Mouse (Mus musculus): ENCODE data around the gene Atp5l. TPM values are rescaled to one million over a fixed set of nuclear protein-coding genes. Genes with fewer than 3 reads are reported as not detected.
A peak's percentile ranks its signal among the peaks of the same experiment; 100 is the strongest.
"Not testable (repeated sequence)": the region's sequence is repeated elsewhere in the genome, so short reads cannot be mapped to it uniquely, and the experiment has no call there.

The Atp5l gene
- 795 and 863 TPM in 2 replicates for polyA plus RNA-seq (2015; fragmentation: Nextera tagmentation; extraction: Ambion mirVana)

DNA sequence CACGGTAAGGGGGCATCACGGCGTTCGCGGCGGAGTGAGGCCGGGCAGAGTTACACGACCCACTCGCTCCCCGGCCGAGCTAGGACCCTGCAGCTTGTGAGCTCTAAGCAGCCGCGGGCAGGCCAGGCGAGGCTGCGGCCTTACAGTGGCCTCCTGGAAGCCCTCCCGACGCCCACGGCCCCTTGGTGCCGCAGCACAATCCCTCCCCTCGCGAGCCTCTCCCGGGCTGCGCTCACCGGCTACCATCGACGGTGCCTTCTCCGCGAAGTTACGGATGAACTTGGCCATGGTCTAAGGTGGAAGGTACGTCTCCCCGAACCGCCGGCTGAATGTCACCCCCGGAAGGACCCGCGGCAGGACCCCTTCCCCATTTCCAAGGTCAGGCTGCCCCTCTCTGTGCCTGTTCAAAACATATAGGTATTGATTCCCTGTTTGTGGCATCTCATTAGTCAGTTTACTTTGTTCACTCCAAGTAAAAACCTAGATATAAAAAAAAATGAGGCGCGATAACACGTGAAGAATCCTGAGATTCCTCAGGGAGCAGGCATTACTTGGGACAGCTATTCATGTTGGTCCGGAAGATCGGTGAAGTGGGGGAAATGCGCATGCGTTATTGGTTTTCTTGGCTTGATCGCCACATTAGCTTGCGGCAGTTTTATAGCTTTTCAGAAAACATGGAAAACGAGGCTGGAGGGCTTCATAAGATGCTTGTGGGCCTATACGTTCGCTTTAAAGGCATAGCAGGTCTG lies at the start of gene Atp5l:
TSS of gene Atp5l (minus strand) at position 369 of the 749 bp plus-strand sequence.
- Histone ChIP-seq H3K4me1 (replicated peaks) (peaks cover 12% of the 10 kb centered on the region), H3K27me3 (no peaks in the 10 kb centered on the region), H3K27ac (peak within 1 kb of the TSS; percentile 94), H3K36me3 (0 out of 2 replicates have a peak, but pooled peaks cover 4% of the 10 kb centered on the region), H3K9ac (peak within 1 kb of the TSS; percentile 96), H3K4me3 (peak within 1 kb of the TSS; percentile 99), H3K4me2 (peak within 1 kb of the TSS; percentile 95), H3K9me3 (no peaks in the 10 kb centered on the region)
- WGBS = under 1% methylated on average over 47 of the region's 48 CpGs
- ATAC-seq (ENCODE audit: low FRiP score) = peak; percentile 90

DNA sequence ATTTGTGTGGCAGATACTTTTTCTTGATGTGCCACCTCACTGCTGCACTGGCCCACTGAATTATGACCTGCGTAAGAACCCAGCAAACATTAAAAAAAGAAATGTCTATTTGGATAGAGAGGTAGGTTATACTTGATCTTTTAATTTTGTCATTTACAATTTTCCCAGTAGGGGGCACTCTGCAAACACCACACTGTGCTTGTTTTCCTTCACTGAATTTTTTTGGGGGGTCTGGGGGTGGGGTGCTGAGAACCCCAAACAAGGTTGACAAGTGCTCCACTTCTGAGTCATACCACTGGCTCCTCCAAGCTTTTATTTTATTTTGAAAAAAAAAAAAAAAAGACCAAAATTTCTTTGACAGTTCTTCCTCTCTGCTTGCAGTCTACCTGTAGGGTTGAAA lies 48.9 kb upstream of the Atp5l start:
- ATAC-seq (ENCODE audit: low FRiP score) = no peak
- WGBS = 79% methylated on average over 1 of the region's 1 CpGs
- H3K4me2 ChIP-seq = no peak overlapping the region
- H3K36me3 ChIP-seq = no peaks in the 10 kb centered on the region
- H3K4me1 ChIP-seq (replicated peaks) = peaks cover 10% of the 10 kb centered on the region
- H3K9ac ChIP-seq = no peak overlapping the region
- no peaks in the 10 kb centered on the region for H3K9me3 ChIP-seq
- peaks cover 28% of the 10 kb centered on the region for H3K27me3 ChIP-seq
- no peak overlapping the region for H3K4me3 ChIP-seq
- no peak overlapping the region for H3K27ac ChIP-seq

DNA sequence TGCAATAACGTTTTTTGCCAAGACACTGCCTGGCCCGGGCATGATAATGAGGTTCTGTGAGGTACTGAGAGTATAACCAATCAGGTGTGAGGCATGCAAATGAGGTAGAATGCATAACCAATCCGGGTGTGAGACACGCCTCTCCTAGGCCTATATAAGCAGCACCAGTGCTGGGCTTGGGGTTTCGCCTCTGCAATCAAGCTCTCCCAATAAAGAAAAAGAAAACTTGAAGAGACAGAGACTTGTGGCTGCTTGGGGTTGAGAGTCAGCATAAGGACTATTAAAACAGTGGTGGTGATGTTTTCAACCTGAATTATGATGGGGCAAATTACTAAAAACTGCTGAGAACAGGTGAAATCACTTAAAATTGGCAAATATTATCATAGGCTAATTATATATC lies 47.2 kb upstream of the Atp5l start:
- Histone ChIP-seq H3K27me3 (peaks cover 11% of the 10 kb centered on the region), H3K4me1 (replicated peaks) (peaks cover 15% of the 10 kb centered on the region)
- H3K27ac ChIP-seq; H3K9me3 ChIP-seq; ATAC-seq (ENCODE audit: low FRiP score); H3K36me3 ChIP-seq; H3K9ac ChIP-seq; H3K4me3 ChIP-seq; H3K4me2 ChIP-seq: not testable (repeated sequence)
- 89% methylated on average over 5 of the region's 5 CpGs for WGBS

DNA sequence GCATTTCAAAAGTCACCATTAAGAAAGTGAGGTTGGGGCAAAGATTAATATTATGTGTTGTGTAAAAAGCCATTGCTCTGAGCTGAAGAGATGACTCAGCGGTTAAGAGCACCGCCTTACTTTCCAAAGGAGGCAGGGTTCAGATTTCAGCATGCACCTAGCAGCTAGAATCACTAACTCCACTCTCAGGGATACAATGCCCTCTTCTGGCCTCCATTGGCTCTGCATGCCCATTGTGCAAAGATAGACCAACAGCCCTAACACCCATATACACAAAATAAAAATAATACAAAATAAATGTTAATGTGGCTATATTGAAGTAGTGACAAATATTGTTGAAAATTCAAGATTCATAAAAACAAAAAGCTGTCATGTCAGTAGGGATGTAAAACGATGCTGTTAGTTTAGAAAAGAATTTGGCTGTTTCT lies 46.3 kb upstream of the Atp5l start:
- Histone ChIP-seq H3K36me3 (peaks cover 10% of the 10 kb centered on the region), H3K4me3 (no peak overlapping the region), H3K9me3 (no peaks in the 10 kb centered on the region), H3K4me2 (no peak overlapping the region), H3K27me3 (peaks cover 9% of the 10 kb centered on the region; the same call in 1 of the 2 replicates), H3K9ac (no peak overlapping the region), H3K4me1 (replicated peaks) (peaks cover 15% of the 10 kb centered on the region), H3K27ac (no peak overlapping the region)
- WGBS = 28% methylated on average over 3 of the region's 3 CpGs
- no peak for ATAC-seq (ENCODE audit: low FRiP score)

DNA sequence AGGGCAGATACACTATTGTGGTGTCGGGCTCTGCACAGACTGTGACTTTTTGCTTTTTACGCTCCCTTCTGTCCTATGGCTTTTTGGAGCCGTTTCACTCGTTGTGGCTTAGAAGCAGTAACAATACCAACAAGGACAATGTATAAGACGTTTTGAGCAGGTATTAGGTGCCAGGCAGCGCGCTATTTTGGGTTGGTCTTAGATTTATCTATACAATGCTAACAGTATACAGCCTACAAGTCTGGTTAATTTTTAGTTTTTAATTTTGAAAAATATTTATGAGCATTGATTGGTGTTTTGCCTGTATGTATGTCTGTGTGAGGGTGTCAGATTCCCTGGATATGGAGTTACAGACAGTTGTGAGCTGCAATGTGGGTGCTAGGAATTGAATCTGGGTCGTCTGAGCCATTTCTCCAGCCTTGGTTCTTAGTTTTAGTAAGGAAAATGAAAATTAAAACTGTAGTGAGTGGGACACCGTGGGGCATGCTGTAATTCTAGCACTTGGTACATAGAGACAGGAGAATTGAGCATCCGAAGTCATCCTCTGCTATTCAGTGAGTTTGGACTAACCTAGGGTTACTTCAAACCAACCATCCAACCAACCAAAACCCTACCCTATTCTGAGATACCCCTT lies 45.4 kb upstream of the Atp5l start:
- Histone ChIP-seq H3K4me2 (peak overlapping the region; percentile 70), H3K9ac (peak overlapping the region; percentile 66; the same call in 1 of the 2 replicates), H3K27ac (peak overlapping the region; percentile 71; the same call in 1 of the 2 replicates), H3K27me3 (peaks cover 6% of the 10 kb centered on the region; the same call in 1 of the 2 replicates), H3K9me3 (no peaks in the 10 kb centered on the region), H3K4me3 (peak overlapping the region; percentile 91), H3K36me3 (peaks cover 18% of the 10 kb centered on the region), H3K4me1 (replicated peaks) (peaks cover 15% of the 10 kb centered on the region)
- WGBS = 13% methylated on average over 10 of the region's 10 CpGs
- ATAC-seq (ENCODE audit: low FRiP score) = peak; percentile 67

DNA sequence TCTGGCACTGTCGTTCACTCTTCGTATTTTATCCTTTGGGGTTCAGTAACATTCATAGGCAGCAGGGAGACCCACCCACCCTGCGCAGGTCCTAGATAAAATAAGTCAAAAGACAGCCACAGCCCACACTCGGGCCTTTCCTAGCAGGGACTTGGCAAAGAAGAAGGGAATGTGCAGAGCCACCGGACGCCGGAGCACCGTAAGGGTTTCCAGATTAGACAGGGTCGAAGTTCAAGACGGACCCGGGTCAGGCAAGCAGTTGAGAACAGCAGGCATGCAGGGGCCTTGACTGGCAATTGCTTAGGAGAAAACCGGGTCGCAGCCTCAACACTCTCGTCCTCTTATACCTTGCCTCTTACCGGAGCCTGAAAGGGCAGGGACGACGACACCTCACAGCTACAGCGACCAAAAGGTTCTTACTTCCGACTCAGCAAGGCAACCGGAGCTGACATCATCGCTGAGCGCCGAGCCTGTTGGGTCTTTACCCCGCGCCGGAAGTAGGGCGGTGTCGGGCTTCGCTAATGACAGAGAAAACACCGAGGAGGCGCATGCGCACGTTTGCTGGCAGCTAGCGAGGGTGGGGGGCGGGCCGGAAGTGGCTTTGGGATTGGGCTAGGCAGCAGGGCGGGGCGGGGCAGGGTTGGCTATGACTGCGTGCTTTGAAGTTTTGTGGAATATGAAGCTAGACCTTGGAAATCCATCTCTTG lies 44.7 kb upstream of the Atp5l start, which contains the start of gene Ube4a:
TSS of gene Ube4a (minus strand) at position 475 of the 707 bp plus-strand sequence.
- H3K4me3 ChIP-seq = peak within 1 kb of the TSS; percentile 91
- no peaks in the 10 kb centered on the region for H3K9me3 ChIP-seq
- ATAC-seq (ENCODE audit: low FRiP score) = peak; percentile 94
- H3K27ac ChIP-seq = peak within 1 kb of the TSS; percentile 71
- H3K27me3 ChIP-seq = 0 out of 2 replicates have a peak, but pooled peaks cover 2% of the 10 kb centered on the region
- H3K4me1 ChIP-seq (replicated peaks) = peaks cover 15% of the 10 kb centered on the region
- H3K4me2 ChIP-seq = peak within 1 kb of the TSS; percentile 89
- H3K9ac ChIP-seq = peak within 1 kb of the TSS; percentile 87
- peaks cover 24% of the 10 kb centered on the region for H3K36me3 ChIP-seq
- under 1% methylated on average over 39 of the region's 39 CpGs for WGBS

DNA sequence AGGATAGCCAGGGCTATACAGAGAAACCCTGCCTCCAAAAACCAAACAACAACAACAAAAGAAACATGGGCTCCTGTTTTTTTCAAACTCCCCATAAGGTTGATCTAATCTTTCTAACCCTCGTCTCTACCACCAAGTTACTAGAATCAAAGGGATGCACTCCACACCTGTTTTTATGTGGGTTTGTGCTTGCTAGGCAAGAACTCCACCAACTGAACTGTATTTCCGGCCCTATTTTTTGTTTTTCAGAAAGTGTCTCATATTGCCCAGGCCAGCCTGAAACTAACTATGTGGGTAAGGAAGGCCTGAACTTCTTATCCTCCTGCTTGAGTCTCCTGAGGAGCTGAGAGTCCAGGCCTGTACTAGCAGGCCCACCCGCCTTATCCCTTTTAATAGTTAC lies 33.9 kb upstream of the Atp5l start:
- Histone ChIP-seq H3K4me3 (no peak overlapping the region), H3K36me3 (peaks cover 95% of the 10 kb centered on the region), H3K4me1 (replicated peaks) (no peaks in the 10 kb centered on the region), H3K4me2 (no peak overlapping the region), H3K9me3 (no peaks in the 10 kb centered on the region), H3K27ac (no peak overlapping the region), H3K9ac (no peak overlapping the region), H3K27me3 (no peaks in the 10 kb centered on the region)
- WGBS = 92% methylated on average over 3 of the region's 3 CpGs
- no peak for ATAC-seq (ENCODE audit: low FRiP score)

DNA sequence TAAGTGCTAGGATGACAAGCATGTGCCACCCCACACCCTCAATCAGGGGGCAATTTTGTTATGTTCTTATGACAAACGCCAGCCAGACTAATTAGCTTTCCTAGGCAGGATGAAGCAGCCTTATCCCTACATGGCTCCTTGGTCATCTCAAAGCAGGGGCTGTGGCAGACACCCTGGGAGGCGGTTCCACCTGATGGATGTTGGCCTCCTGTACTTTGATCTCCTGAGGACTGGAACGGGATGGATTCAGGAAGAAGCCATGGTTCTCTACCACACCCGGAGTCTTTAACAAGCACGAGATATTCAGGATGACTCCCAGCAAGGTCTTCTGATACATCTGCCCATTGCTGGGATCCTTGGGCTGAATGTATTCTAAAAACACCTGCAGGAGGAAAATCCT lies 27.3 kb upstream of the Atp5l start:
- H3K4me1 ChIP-seq (replicated peaks) = no peaks in the 10 kb centered on the region
- no peaks in the 10 kb centered on the region for H3K27me3 ChIP-seq
- H3K36me3 ChIP-seq = peaks cover 95% of the 10 kb centered on the region
- no peak overlapping the region for H3K4me2 ChIP-seq
- no peak overlapping the region for H3K27ac ChIP-seq
- no peak for ATAC-seq (ENCODE audit: low FRiP score)
- H3K9me3 ChIP-seq = no peaks in the 10 kb centered on the region
- WGBS = 90% methylated on average over 5 of the region's 5 CpGs
- H3K9ac ChIP-seq = no peak overlapping the region
- H3K4me3 ChIP-seq = no peak overlapping the region

DNA sequence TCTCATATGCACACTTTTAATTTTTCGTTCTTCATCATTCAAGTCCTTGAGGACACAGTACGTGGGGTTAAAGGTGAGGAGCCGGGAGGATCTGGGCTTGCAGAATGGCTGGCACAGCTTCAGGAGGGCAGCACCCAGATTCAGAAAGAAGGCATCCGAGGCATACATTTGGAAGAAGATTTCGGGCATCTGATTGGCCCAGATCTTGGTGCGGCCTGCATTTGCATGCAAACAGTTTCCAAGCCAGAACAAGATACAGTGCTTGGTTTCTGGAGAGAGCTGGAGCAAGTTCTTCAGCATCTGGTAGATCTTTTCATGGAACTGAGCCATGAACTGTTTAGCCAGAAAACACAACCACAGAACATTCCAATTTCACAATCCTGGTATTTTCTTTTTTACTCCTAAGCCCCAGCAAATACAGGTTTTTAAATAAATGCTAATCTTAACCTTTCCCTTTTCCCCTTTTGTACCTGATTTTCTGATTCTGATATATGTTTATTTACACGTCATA lies 25.7 kb upstream of the Atp5l start:
- H3K9ac ChIP-seq = no peak overlapping the region
- 96% methylated on average over 7 of the region's 7 CpGs for WGBS
- no peaks in the 10 kb centered on the region for H3K4me1 ChIP-seq (replicated peaks)
- H3K4me3 ChIP-seq = no peak overlapping the region
- no peaks in the 10 kb centered on the region for H3K27me3 ChIP-seq
- H3K4me2 ChIP-seq = no peak overlapping the region
- H3K36me3 ChIP-seq = peaks cover 96% of the 10 kb centered on the region
- no peak for ATAC-seq (ENCODE audit: low FRiP score)
- no peaks in the 10 kb centered on the region for H3K9me3 ChIP-seq
- H3K27ac ChIP-seq = no peak overlapping the region

DNA sequence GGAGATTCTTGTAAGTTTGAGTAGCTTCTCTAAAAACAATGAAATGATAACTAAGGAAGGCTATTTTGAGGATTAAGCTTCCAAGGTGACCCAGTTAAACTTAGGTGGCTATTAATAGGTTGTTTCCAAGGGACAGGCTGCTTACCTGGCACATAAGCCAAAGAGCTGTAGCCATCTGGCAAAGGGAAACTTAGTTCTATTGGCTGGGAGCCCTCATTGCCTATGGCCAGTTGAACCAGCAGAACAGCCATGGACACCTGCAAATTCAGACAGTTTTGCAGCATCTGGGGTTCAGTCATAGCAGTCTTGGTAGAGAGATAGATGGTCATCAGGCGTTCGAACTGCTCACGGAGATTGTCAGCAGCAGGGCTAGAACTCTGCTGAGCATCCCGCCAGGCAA lies 21.9 kb upstream of the Atp5l start:
- no peaks in the 10 kb centered on the region for H3K9me3 ChIP-seq
- no peaks in the 10 kb centered on the region for H3K4me1 ChIP-seq (replicated peaks)
- H3K36me3 ChIP-seq = peaks cover 92% of the 10 kb centered on the region
- no peaks in the 10 kb centered on the region for H3K27me3 ChIP-seq
- no peak overlapping the region for H3K4me3 ChIP-seq
- WGBS = 95% methylated on average over 4 of the region's 4 CpGs
- ATAC-seq (ENCODE audit: low FRiP score) = no peak
- H3K27ac ChIP-seq = no peak overlapping the region
- H3K4me2 ChIP-seq = no peak overlapping the region
- no peak overlapping the region for H3K9ac ChIP-seq

DNA sequence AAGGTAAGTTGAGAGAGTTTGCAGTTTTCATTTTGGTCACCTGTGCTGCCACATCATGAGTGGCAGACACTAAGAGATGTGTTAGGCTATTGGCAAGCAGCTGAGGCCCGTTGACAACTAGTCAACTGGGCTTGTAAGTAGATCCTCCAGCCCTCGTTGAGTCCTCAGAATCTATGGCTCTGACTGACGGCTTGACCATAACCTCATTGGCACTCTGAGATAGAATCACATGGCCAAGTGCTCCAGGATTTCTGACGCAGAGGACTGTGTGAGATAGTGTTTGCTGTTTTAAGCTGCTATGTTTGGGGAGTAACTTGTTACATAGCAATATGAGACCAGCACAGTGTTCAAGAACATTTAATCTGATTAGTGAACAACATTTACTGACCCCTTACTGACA lies 21.2 kb upstream of the Atp5l start:
- WGBS = 91% methylated on average over 4 of the region's 4 CpGs
- H3K4me3 ChIP-seq = no peak overlapping the region
- H3K27me3 ChIP-seq = no peaks in the 10 kb centered on the region
- peaks cover 92% of the 10 kb centered on the region for H3K36me3 ChIP-seq
- ATAC-seq (ENCODE audit: low FRiP score) = no peak
- H3K4me2 ChIP-seq = no peak overlapping the region
- no peaks in the 10 kb centered on the region for H3K9me3 ChIP-seq
- no peak overlapping the region for H3K9ac ChIP-seq
- no peak overlapping the region for H3K27ac ChIP-seq
- no peaks in the 10 kb centered on the region for H3K4me1 ChIP-seq (replicated peaks)

DNA sequence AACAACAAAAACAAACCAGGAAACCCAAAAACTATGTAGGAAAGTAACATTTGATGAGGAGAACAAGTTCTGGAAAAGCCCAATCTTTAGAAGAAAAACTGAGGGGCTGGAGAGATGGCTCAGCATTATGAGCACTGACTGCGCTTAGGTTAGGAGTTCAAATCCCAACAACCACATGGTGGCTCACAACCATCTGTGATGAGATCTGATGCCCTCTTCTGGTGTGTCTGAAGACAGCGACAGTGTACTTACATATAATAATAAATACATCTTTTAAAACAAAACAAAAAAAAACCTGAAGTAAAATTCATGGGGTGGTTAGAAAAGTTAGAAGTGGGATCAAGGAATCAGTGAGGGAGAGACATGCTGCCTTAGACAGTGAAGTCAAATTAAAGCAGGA lies 1.0 kb upstream of the Atp5l start:
- Histone ChIP-seq H3K9me3 (no peaks in the 10 kb centered on the region), H3K9ac (peak overlapping the region; percentile 96), H3K4me2 (peak overlapping the region; percentile 95), H3K4me1 (replicated peaks) (peaks cover 10% of the 10 kb centered on the region), H3K27ac (peak overlapping the region; percentile 94; the same call in 1 of the 2 replicates), H3K27me3 (no peaks in the 10 kb centered on the region), H3K4me3 (peak overlapping the region; percentile 99), H3K36me3 (peaks cover 12% of the 10 kb centered on the region)
- 65% methylated on average over 2 of the region's 2 CpGs for WGBS
- no peak for ATAC-seq (ENCODE audit: low FRiP score)
